Mouse (Mus musculus): Measurements from ENCODE around the gene Fnbp1. TPM values are rescaled to one million over a fixed set of nuclear protein-coding genes. Genes with fewer than 3 reads are reported as not detected.
A peak's percentile ranks its signal among the peaks of the same experiment; 100 is the strongest.

Gene Fnbp1
- total RNA-seq, 2 experiments from 2014 or later = 7.9 to 13.2 TPM

DNA sequence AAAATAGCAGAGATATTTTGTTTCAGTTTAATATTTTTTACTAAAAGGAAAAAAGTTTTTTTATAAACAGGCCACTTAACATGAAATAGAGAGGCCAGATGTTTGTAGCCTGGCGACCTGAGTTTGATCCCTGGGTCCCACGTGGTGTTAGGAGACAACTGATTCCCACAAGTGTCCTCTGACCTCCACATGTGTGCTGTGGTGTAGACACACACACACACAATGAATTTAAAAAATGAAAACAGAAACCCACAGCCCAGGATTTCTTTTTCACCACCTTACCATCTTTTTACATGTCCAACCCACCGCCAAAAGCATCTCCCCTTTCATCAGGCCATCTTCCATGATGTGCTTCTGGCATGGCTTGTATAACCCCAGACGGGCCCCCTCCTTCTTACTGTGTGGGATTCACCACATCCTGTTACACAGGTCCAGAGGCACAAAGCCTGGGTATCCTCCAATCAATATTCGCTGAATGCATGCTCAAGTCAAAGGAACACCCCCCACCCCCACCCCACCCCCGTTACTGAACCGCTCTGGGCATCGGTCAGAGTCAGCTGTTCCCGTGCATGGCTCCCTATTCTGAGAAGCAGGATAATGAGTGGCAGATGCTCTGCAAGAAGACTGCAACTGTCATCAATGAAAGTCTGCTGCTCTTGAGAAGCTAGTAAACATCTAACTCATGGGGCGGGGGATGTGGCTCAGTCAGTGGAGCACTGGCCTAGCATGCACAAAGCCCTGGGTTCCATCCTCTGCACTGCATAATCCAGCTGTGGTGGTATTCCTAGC lies 25.7 kb downstream of the Fnbp1 start:
- Histone ChIP-seq H3K27ac (peak overlapping the region; percentile 65), H3K4me3 (no peak overlapping the region)
- intact Hi-C loops (cut with DNase I) = no loop called here
- DNase-seq = no peak
- no peak for TF ChIP-seq CTCF (IDR thresholded peaks at IDR 0.05)

DNA sequence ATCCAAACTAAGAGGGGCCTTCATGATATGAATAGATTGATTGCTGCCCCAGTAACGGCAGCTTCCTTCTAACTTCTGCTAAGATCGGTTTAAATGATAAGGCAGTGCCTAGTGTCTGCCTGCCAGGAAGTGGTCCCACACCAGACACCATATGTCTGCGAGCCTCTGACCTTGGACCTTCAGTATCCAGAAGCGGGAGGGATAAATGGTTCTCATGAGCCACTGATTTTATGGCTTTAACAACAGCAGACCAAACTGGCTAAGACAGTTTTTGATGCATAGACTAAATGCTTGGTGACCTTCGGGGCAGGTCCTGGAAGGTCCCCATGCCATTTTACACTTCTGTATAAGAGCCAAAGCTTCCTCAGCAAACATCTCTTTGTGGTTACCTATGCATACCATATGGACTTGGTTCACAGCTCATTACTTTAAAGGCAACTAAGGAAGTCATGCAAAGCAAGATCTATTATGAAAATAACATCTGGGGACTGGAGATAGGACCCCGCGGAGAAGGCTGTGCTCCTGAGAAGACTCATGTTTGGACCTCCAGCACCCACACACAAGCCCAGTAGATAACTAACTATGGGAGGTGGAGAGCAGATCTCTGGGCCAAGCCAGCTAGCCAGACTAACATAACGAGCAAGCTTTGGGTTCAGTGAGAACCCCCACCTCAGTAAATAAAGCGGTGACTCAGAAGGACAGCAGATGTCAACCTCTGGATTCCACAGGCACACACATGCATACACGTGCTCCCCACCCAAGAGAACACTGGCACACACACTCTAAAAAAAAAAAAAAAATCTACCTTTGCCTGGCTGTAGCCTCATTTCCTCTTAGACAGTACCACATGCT lies 26.5 kb downstream of the Fnbp1 start:
- TF ChIP-seq CTCF (IDR thresholded peaks at IDR 0.05) = no peak
- peak overlapping the region; percentile 65 for H3K27ac ChIP-seq
- H3K4me3 ChIP-seq = no peak overlapping the region
- intact Hi-C loops (cut with DNase I) = no loop called here
- DNase-seq = no peak

DNA sequence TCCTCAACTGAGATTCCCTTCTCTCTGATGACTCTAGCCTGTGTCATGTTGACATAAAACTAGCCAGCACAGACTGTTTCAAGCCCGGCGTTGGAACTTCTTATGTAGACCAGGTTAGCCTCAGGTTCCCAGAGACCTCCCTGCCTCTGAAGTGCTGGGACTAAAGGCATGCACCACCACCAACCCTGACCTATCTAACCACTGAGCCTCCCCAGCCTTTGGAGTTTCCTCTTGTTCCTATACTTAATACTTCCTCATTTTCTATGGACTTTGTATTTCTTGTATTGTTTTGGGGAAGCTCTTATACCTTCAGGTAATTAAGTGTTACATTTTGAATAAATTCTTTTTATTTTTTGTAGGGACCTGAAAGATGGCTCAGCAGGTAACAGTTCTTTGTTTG lies 27.6 kb downstream of the Fnbp1 start:
- peak overlapping the region; percentile 9; the same call in 1 of the 2 replicates for H3K27ac ChIP-seq
- intact Hi-C loops (cut with DNase I) = no loop called here
- H3K4me3 ChIP-seq = no peak overlapping the region
- TF ChIP-seq CTCF (IDR thresholded peaks at IDR 0.05) = no peak
- DNase-seq = no peak

GRCm38 (mm10) chr2:31111685-31112084 lies 30.1 kb downstream of the Fnbp1 start:
- H3K4me3 ChIP-seq = no peak overlapping the region
- no peak for TF ChIP-seq CTCF (IDR thresholded peaks at IDR 0.05)
- H3K27ac ChIP-seq = peak overlapping the region; percentile 5; the same call in 1 of the 2 replicates
- intact Hi-C loops (cut with DNase I) = no loop called here
- DNase-seq = no peak

GRCm38 (mm10) chr2:31109960-31110548 lies 31.8 kb downstream of the Fnbp1 start:
- no peak overlapping the region for H3K4me3 ChIP-seq
- no peak for TF ChIP-seq CTCF (IDR thresholded peaks at IDR 0.05)
- no peak for DNase-seq
- peak overlapping the region; percentile 43; the same call in 1 of the 2 replicates for H3K27ac ChIP-seq
- intact Hi-C loops (cut with DNase I) = no loop called here

DNA sequence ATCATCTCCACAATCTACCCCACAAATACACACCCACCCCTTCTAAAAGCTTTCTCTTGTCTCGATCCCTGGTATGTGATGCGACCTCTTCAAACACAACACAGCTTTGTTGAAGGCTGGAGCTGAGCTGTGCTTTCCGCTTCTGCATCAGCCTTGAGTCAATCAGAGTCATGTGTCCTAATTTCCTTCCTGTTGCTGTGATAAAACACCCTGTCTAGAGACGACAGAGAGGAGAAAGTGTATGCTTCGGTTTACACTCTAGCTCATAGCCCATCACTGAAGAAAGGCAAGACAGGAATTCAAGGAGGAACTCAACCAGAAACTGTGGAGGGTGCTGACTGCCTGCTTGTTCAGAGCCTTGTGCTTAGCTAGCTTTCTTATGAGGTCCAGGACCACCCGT lies 33.6 kb downstream of the Fnbp1 start:
- no peak for TF ChIP-seq CTCF (IDR thresholded peaks at IDR 0.05)
- intact Hi-C loops (cut with DNase I) = no loop called here
- Histone ChIP-seq H3K4me3 (no peak overlapping the region), H3K27ac (peak overlapping the region; percentile 1; the same call in 1 of the 2 replicates)
- DNase-seq = no peak

DNA sequence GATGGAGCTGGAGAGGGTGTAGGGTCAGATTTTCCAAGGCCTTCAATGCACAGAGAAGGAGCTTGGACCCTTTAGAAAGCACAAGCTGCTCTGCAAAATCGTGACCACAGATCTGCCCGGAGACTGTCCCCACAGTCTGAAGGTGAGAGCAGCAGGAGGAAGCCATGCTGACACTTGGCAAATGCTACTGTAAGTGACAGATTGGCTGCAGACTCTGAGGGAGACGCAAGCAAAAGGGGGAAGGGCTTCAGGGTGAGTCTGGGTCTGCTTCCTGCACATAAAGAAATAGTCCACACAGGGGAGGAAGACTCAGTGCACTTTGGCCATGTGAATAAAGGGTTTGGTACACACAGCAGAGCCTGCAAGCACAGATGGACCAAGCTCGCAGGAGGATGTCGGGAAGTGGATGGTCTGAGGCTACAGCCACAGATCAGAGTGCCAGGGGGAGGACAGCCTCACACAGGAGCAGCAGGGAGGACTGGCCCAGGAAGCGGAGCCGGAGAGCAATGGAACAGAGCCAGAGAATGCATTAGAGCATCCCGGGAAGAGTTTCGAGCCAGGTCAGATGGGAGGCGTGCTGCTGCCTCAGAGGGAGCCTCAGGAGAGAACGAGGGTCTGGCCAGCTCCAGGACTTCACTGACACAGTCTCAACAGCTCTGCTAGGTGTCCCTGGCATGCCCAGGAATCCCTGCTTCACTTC lies 35.0 kb downstream of the Fnbp1 start:
- intact Hi-C loops (cut with DNase I) = no loop called here
- no peak for TF ChIP-seq CTCF (IDR thresholded peaks at IDR 0.05)
- Histone ChIP-seq H3K4me3 (peak overlapping the region; percentile 15; the same call in 1 of the 2 replicates), H3K27ac (peak overlapping the region; percentile 56)
- peak; percentile 70 for DNase-seq

DNA sequence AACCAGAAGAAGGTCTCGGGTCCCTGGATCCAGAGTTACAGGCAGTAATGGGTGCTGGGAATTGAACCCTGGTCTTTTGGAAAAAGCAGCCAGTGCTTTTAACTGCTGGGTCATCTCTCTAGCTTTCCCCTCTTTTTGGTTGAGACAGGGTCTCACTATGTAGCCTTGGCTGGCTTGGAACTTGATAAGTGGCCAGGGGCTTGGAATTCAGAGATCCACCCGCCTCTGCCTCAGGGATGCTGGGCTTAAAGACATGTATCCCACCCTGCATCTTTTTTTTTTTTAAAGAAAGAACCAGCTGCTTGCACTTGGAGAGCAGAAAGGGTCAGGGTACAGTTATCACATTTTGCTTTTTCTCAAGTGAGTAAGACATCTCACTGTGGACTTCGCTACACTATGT lies 35.8 kb downstream of the Fnbp1 start:
- TF ChIP-seq CTCF (IDR thresholded peaks at IDR 0.05) = no peak
- Histone ChIP-seq H3K4me3 (no peak overlapping the region), H3K27ac (no peak overlapping the region)
- intact Hi-C loops (cut with DNase I) = no loop called here
- no peak for DNase-seq

DNA sequence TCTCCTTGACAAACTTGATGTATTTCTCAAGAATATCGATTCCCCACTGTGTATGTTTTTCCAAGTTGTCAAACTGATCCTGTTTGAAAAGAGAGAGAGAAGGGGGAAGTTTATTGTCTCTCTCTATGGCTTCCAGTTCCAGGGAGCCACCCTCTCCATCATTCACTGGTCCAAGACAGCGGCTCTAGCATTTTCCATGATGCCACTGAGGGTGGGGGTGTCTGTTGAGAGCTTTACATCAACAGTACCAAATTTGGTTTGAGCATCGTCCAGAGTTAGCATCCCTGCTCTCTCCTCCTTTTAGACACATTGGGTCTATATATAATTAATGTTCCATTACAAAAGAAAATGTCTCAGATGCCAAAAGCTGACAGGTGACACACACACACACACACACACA lies 36.5 kb downstream of the Fnbp1 start:
- intact Hi-C loops (cut with DNase I) = no loop called here
- TF ChIP-seq CTCF (IDR thresholded peaks at IDR 0.05) = no peak

GRCm38 (mm10) chr2:31103321-31103720 lies 38.5 kb downstream of the Fnbp1 start:
- Histone ChIP-seq H3K4me3 (no peak overlapping the region), H3K27ac (no peak overlapping the region)
- no peak for TF ChIP-seq CTCF (IDR thresholded peaks at IDR 0.05)
- intact Hi-C loops (cut with DNase I) = no loop called here
- DNase-seq = no peak

More for the DNA sequence above, 36.5 kb downstream of the Fnbp1 start:
- Histone ChIP-seq H3K4me3 (no peak overlapping the region), H3K27ac (no peak overlapping the region)
- no peak for DNase-seq

DNA sequence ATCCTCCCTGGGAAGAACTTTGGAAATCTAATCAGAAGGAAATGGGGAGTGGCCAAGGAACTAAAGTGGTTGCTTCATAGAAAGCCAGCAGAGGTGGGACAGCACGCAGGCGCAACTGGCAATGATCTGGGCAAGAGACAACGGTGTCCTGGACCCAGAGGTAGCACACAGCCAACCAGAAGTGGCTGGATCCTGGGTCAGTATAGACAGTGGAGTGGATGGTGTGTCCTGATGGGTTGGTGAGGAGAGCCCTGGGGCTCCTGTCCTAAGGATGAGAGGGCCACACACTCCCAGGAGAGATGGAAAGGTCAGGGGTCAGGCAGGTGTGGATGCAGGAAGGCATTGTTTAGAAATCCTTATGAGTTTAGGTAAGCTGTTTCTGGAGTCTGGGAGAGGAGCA lies 40.5 kb downstream of the Fnbp1 start:
- H3K27ac ChIP-seq = peak overlapping the region; percentile 49; the same call in 1 of the 2 replicates
- no peak for TF ChIP-seq CTCF (IDR thresholded peaks at IDR 0.05)
- DNase-seq = no peak
- intact Hi-C loops (cut with DNase I) = no loop called here
- H3K4me3 ChIP-seq = no peak overlapping the region

DNA sequence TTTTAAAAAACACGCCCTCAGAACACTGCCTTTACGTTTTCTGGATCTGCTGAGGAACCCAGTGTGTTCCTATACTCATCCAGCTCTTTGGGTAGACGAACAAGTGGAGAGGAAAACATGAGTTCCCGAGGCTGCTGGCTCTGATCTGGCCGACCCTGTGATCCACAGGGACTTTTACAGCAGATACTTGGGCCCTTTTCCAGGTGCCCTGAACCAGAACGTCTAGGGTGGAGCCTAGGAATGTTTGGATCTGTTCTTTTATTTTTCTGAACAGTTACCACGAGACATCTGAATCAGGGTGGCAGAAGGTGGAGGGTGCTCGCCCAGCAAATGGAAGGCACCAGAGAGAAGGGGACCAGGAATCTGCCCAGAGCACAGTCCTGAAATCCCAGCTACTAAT lies 42.7 kb downstream of the Fnbp1 start:
- no peak for TF ChIP-seq CTCF (IDR thresholded peaks at IDR 0.05)
- intact Hi-C loops (cut with DNase I) = no loop called here
- DNase-seq = no peak
- Histone ChIP-seq H3K27ac (peak overlapping the region; percentile 50), H3K4me3 (no peak overlapping the region)

Data from gastrocnemius, adult 2 months (tissue).